Mouse (Mus musculus) heart, embryonic 13.5 days (tissue): ENCODE results near the gene Ppp1r12b. TPM values are rescaled to one million over a fixed set of nuclear protein-coding genes. Genes with fewer than 3 reads are reported as not detected.

Source experiments
- ATAC-seq: fragments of 200-750 bp; cut with Nextera tagmentation; 2 replicates; pipeline ENCODE4 v1.8.0; 2017; ENCODE audit warnings: moderate TSS enrichment; ENCODE audit not compliant: insufficient number of reproducible peaks, low FRiP score, low TSS enrichment; ENCODE audit errors: extremely low read depth
- H3K27ac ChIP-seq: fragments of 300-500 bp; sonication (generic); replicated peaks from 2 replicates; pipeline ENCODE4 v1.5.1; 2015; ENCODE audit warnings: moderate library complexity, mild to moderate bottlenecking, inconsistent platforms
- H3K27me3 ChIP-seq: fragments of 300-500 bp; sonication (generic); replicated peaks from 2 replicates; pipeline ENCODE4 v1.6.1; 2015; ENCODE audit warnings: mild to moderate bottlenecking, inconsistent platforms
- H3K36me3 ChIP-seq: fragments of 300-500 bp; sonication (generic); 2 replicates; pipeline ENCODE4 v1.6.1; 2015; ENCODE audit warnings: mild to moderate bottlenecking, inconsistent platforms
- H3K4me1 ChIP-seq: fragments of 300-500 bp; sonication (generic); 2 replicates; pipeline ENCODE4 v1.6.1; 2015; ENCODE audit warnings: inconsistent platforms
- H3K4me2 ChIP-seq: fragments of 300-500 bp; sonication (generic); 2 replicates; pipeline ENCODE4 v1.6.1; 2015; ENCODE audit warnings: inconsistent platforms, mild to moderate bottlenecking, moderate library complexity
- H3K4me3 ChIP-seq: fragments of 300-500 bp; sonication (generic); 2 replicates; pipeline ENCODE4 v1.5.1; 2015; ENCODE audit warnings: moderate library complexity, mild to moderate bottlenecking, inconsistent platforms
- H3K9ac ChIP-seq: fragments of 300-500 bp; sonication (generic); 2 replicates; pipeline ENCODE4 v1.6.1; 2015; ENCODE audit warnings: inconsistent platforms, mild to moderate bottlenecking, moderate library complexity
- H3K9me3 ChIP-seq: fragments of 300-500 bp; sonication (generic); 2 replicates; pipeline ENCODE4 v1.6.1; 2016; ENCODE audit warnings: inconsistent platforms
- WGBS: fragments of 180-500 bp; shearing (Covaris S2); methylation state at CpG from one replicate; pipeline ENCODE4 v1.1.7; 2015; ENCODE audit warnings: mixed read lengths; 5-methylcytosine and 5-hydroxymethylcytosine counted together
- polyA plus RNA-seq: library from polyadenylated mRNA; unstranded; fragments of >200 nt; fragmentation: Nextera tagmentation; extraction: Ambion mirVana; gene quantifications from 2 replicates; pipeline ENCODE4 v1.2.1, GENCODE M21; 2015

Ppp1r12b gene
- polyA plus RNA-seq, 1 experiment from 2014 or later, result 20.3 TPM

DNA sequence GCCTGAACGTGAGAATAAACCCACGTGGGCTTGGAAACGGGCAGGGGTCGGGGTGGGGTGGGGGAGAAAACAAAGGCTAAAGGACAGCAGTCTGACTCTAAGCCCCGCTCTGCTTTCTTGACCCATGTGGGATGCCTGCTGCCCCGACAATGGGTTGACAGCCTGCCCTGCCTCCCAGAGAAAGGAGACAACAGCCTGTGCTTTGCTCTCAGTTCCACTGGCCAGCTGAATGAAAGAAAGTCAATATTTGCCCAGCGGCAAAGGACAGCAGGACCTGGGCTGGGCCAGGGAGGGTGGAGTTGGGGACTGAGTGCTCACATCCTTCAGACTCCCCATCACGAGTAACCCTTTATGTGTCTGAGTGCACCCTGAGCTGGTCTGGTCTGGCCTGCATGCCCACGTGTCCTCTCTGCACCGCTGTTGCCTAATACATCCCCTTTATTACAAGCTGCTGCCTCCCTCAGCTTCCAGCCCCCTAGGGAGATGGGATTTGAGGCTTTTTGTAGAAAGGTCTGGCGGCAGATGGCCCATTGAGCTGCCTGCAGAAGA, 242.2 kb downstream of the Ppp1r12b start:
- Histone ChIP-seq H3K27ac (no peak overlapping the region), H3K4me3 (no peak overlapping the region), H3K9ac (no peak overlapping the region), H3K9me3 (no peaks in the 10 kb centered on the region), H3K4me1 (peaks cover 25% of the 10 kb centered on the region), H3K4me2 (no peak overlapping the region), H3K36me3 (no peaks in the 10 kb centered on the region), H3K27me3 (peaks cover 74% of the 10 kb centered on the region)
- ATAC-seq, result no peak
- whole genome bisulfite sequencing, result 35% methylated on average over 11 of the region's 11 CpGs

- H3K9ac ChIP-seq, result no peak overlapping the region
- 66% methylated on average over 9 of the region's 9 CpGs for WGBS
- no peak overlapping the region for H3K4me3 ChIP-seq
- H3K9me3 ChIP-seq, result no peaks in the 10 kb centered on the region
- no peak overlapping the region for H3K4me2 ChIP-seq
- no peak overlapping the region for H3K27ac ChIP-seq
- H3K27me3 ChIP-seq, result peaks cover 81% of the 10 kb centered on the region
- ATAC-seq, result no peak
- H3K36me3 ChIP-seq, result no peaks in the 10 kb centered on the region
- H3K4me1 ChIP-seq, result peaks cover 28% of the 10 kb centered on the region
These were observed 242.9 kb downstream of the Ppp1r12b start for GRCm38 (mm10) chr1:134712781-134713299.

DNA sequence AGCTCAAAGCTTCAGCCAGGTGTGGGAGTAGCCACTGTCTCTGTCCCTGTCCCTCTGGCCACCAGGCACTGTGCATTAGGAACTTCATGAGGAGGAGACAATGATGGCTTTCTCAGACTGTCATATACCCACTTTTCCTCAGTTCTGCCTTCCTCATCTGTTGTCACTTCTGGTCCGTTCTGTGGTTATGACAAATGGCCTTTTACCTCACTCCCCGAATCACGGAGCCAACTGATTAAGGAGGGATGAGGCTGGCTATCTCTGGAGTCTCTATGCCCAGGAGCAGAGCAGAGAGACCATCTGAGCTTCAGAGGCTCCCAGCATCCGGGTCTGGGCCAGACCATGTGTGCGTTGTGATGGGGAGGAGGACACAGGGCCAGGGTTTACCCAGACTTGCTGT, 244.1 kb downstream of the Ppp1r12b start:
- WGBS, result 54% methylated on average over 5 of the region's 5 CpGs

DNA sequence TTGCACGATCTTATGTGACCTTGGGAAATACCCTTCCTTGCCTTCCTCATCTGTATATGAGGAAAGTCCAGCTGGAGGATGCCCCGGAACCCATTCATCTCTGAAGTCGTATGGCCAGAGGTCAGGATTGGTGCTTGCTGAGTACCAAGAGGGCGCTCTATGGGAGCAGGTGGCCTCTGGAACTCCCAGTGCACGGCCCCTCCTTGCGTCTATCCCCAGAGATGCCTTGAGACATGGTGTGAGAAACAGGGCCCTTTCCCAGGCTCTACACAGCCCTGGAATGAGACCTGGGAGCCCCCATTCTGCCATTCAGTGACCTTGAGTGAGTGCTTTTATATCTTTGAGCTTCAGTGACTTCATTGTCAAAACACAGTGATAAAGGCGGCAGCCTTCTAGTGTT, 244.7 kb downstream of the Ppp1r12b start:
- no peak for ATAC-seq
- no peaks in the 10 kb centered on the region for H3K36me3 ChIP-seq
- peaks cover 28% of the 10 kb centered on the region for H3K4me1 ChIP-seq
- no peak overlapping the region for H3K4me2 ChIP-seq
- no peak overlapping the region for H3K9ac ChIP-seq
- H3K27me3 ChIP-seq, result peaks cover 91% of the 10 kb centered on the region
- no peak overlapping the region for H3K4me3 ChIP-seq
- no peaks in the 10 kb centered on the region for H3K9me3 ChIP-seq
- WGBS, result 54% methylated on average over 7 of the region's 7 CpGs
- H3K27ac ChIP-seq, result no peak overlapping the region

More for the DNA sequence above, 244.1 kb downstream of the Ppp1r12b start:
- Histone ChIP-seq H3K9ac (no peak overlapping the region), H3K27me3 (peaks cover 86% of the 10 kb centered on the region), H3K4me1 (peaks cover 28% of the 10 kb centered on the region), H3K4me2 (no peak overlapping the region), H3K36me3 (no peaks in the 10 kb centered on the region), H3K9me3 (no peaks in the 10 kb centered on the region), H3K4me3 (no peak overlapping the region), H3K27ac (no peak overlapping the region)
- no peak for ATAC-seq

GRCm38 (mm10) chr1:134709411-134710306, 246.1 kb downstream of the Ppp1r12b start:
- ATAC-seq, result no peak
- peaks cover 100% of the 10 kb centered on the region for H3K27me3 ChIP-seq

GRCm38 (mm10) chr1:134708801-134709385, 246.8 kb downstream of the Ppp1r12b start:
- Histone ChIP-seq H3K4me2 (peak overlapping the region; percentile 98), H3K9ac (peak overlapping the region; percentile 76), H3K27me3 (peaks cover 98% of the 10 kb centered on the region), H3K4me3 (peak overlapping the region; percentile 60), H3K36me3 (no peaks in the 10 kb centered on the region), H3K4me1 (peaks cover 28% of the 10 kb centered on the region), H3K9me3 (no peaks in the 10 kb centered on the region), H3K27ac (no peak overlapping the region)
- no peak for ATAC-seq
- under 1% methylated on average over 46 of the region's 46 CpGs for WGBS

More at GRCm38 (mm10) chr1:134709411-134710306, 246.1 kb downstream of the Ppp1r12b start:
- Histone ChIP-seq H3K27ac (no peak overlapping the region), H3K4me1 (peaks cover 28% of the 10 kb centered on the region), H3K4me2 (peak overlapping the region; percentile 98), H3K9ac (peak overlapping the region; percentile 76), H3K36me3 (no peaks in the 10 kb centered on the region), H3K9me3 (no peaks in the 10 kb centered on the region), H3K4me3 (peak overlapping the region; percentile 60)
- 16% methylated on average over 26 of the region's 26 CpGs for WGBS

DNA sequence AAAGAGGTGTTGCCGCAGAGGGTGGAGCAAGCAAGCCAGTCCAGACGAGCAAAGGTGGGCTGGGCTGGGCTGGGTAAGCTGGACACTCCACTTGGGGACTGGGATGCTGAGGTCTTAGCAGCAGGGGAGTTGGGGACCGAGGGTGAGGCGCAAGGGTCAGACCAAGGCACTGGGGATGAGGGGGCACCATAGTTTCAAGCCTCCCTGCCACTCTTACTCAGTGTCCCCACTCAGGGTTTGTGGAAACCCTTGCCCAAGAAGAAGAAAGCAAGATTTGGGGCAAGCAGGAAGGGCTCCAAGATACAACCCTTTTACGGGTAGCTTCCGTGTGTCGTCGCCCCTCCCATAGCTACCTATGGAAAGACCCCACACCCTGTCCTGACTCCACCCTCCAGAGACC, 247.5 kb downstream of the Ppp1r12b start:
- H3K4me2 ChIP-seq, result peak overlapping the region; percentile 98
- peaks cover 29% of the 10 kb centered on the region for H3K4me1 ChIP-seq
- H3K36me3 ChIP-seq, result no peaks in the 10 kb centered on the region
- no peaks in the 10 kb centered on the region for H3K9me3 ChIP-seq
- ATAC-seq, result no peak
- peaks cover 92% of the 10 kb centered on the region for H3K27me3 ChIP-seq
- whole genome bisulfite sequencing, result 15% methylated on average over 8 of the region's 8 CpGs
- peak overlapping the region; percentile 76 for H3K9ac ChIP-seq
- H3K4me3 ChIP-seq, result peak overlapping the region; percentile 60
- no peak overlapping the region for H3K27ac ChIP-seq

DNA sequence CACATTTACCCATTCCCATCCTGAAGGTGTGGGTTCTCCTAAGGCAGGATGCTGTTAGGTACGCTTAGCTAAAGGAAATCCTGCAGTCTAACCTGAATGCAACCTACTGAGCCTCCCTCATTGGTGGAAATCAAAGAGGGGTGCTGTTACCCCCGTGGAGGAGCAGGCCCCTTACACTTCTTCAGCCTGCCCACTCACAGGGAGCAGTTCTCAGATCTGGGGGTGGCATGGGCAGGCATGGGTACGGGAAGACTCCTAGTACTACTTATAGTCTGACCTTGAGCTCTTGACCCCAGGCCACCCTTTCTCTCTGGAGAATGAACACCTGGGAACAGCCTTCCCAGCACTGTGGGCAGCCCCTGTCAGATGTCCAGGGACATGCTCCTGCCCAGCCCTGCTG, 248.2 kb downstream of the Ppp1r12b start:
- no peak for ATAC-seq
- H3K9ac ChIP-seq, result no peak overlapping the region
- WGBS, result 71% methylated on average over 3 of the region's 3 CpGs
- no peak overlapping the region for H3K4me3 ChIP-seq
- H3K27ac ChIP-seq, result no peak overlapping the region
- peaks cover 35% of the 10 kb centered on the region for H3K4me1 ChIP-seq
- no peaks in the 10 kb centered on the region for H3K36me3 ChIP-seq
- H3K27me3 ChIP-seq, result peaks cover 85% of the 10 kb centered on the region
- no peak overlapping the region for H3K4me2 ChIP-seq
- no peaks in the 10 kb centered on the region for H3K9me3 ChIP-seq

- ATAC-seq, result no peak
These were observed 249.2 kb downstream of the Ppp1r12b start for GRCm38 (mm10) chr1:134706549-134706948.

More at GRCm38 (mm10) chr1:134706549-134706948, 249.2 kb downstream of the Ppp1r12b start:
- Histone ChIP-seq H3K36me3 (no peaks in the 10 kb centered on the region), H3K9me3 (no peaks in the 10 kb centered on the region), H3K27me3 (peaks cover 75% of the 10 kb centered on the region), H3K4me1 (peaks cover 33% of the 10 kb centered on the region), H3K27ac (no peak overlapping the region), H3K4me3 (no peak overlapping the region), H3K9ac (no peak overlapping the region), H3K4me2 (no peak overlapping the region)
- 67% methylated on average over 2 of the region's 2 CpGs for WGBS
